Mouse (Mus musculus): ENCODE measurements around the gene Acox1.
A peak's percentile ranks its signal among the peaks of the same experiment; 100 is the strongest.

Gene Acox1

GRCm38 (mm10) chr11:116198639-116199531, at the start of gene Acox1, which contains the start of gene Ten1:
Acox1 (minus strand) TSS chr11:116199045.
Ten1 (plus strand) TSS chr11:116198855.
- peak; percentile 94 for ATAC-seq (ENCODE audit: low TSS enrichment)

DNA sequence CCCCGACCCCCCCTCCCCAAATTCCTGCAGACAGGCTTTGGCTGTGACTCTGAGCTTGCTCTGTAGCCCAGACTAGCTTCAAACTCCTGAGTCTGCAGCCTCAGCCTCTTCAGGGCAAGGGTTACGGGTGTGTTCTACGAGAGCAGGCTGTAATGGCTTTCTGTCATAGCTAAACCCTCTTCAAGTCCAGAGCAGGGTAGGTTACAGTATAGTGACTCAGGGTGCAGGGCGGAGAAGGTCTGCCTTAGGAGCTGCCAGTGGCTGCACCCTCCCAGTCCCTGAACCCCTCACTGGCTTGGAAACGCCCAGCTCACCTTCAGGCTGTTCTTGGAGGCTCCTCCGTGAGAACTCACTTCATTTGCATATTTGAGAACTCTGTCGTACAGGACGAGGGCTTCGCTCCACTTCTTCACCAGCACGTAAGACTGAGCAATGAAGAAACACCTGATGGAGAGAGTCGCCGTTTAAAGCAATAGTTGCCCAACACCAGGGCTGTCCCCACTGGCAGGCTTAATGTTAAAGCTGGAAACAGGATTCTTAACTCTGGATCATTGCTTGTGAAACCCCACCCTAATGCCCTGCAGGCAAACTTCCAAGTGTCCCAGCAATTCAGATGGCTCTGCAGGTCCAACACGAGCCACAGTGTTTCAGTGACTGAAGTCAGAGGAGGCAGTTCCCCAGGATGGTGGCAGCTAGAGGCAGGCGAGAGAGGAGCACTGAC, 48.8 kb upstream of the Acox1 start:
- ATAC-seq (ENCODE audit: low TSS enrichment) = no peak

DNA sequence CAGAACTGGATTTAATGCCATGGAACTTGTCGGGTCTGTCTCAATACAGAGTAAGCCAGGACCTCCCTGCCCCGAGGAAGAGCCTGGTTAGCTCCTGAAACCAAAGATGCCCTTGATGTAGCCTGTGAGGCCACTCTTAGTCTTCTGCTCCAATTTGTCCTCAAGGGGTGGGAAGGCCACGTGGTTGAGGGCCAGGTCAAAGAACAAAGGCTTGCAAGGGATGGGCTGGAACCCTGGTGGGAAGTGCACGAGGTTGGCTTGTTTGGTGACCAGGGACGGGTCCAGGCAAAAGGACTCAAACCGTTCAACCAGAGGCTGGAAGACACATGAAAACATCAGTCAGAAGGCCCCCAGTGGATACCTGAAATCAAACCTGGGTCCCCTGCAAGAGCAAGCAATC, 46.8 kb upstream of the Acox1 start:
- no peak for ATAC-seq (ENCODE audit: low TSS enrichment)

DNA sequence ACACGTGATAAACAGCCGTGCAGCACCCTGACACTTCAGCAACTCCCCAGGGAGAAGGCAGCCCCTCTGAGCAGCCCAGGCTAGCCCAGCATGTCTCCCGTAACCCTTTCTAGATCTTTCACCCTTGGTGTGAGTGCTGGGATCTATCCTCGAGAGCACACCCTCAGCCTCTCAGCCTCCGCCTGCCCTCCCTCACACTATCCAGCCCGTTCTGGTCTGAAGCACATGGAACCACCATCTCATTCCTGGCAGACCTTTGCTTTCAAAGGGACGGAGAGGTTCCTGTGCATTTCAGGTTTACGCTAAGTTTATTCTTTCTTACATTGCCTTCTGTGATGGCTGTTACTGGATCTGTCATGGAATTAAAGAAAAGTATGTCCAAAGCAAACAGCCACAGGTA, 45.7 kb upstream of the Acox1 start:
- ATAC-seq (ENCODE audit: low TSS enrichment) = no peak

DNA sequence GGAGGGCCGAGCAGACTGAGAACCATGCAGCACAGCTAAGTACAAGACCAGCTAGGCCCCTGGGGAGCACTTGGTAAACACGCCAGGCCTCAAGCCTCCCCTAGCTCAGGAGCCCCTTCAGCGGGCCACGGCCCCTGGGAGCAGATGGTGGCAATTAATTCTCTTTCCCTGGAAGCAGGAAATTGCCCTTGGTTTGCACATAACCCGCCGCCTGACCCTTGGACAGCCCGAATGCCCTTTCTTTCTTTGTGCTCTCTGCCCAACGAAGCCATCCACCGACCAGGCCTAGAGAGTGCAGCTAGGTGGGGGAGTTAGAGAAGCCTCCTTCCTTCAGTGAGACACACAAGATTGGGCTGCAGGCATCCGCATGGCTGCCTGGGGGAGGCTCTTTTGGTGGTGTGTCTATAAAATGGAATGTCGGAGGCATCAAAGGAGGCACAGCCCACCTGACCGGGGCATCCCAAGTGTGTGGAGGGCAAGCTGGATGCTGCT, 42.9 kb upstream of the Acox1 start:
- no peak for ATAC-seq (ENCODE audit: low TSS enrichment)

GRCm38 (mm10) chr11:116239797-116240196, 41.0 kb upstream of the Acox1 start:
- ATAC-seq (ENCODE audit: low TSS enrichment) = no peak

DNA sequence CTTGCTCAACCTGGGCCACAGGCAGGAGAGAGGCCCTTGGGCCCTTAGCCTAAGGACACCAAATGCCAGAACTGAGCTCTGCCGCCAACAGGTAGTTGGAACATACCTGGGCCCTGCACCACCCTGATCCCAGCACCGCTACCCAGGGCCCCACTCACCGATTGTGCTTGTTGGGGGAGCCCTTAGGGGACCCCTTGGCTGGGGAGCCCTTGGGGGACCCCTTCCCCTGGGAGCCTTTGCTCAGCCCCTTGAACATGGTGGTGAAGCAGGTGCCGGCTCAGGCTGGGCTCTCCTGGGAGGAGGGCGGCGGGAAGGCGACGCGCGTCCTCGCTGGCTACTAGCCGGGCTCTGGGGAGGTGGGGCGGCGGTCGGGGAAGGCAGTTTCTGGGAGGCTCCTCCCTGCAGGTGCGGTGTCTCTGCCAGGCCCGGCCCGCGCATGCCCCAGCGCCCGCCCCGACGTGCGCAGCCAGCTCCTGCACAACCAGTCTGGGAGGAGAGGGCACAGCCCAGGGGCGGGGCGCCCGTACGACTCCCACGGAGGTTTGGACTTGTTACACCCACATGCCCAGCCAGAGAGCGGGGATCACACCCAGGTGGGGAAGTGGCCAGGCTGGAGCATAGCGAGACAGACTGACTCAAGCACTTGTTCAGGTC, 39.0 kb upstream of the Acox1 start, which contains the start of gene Evpl:
TSS of gene Evpl (minus strand) at position 336 of the 654 bp plus-strand sequence.
- ATAC-seq (ENCODE audit: low TSS enrichment) = no peak

GRCm38 (mm10) chr11:116234901-116235300, 36.1 kb upstream of the Acox1 start:
- no peak for ATAC-seq (ENCODE audit: low TSS enrichment)

DNA sequence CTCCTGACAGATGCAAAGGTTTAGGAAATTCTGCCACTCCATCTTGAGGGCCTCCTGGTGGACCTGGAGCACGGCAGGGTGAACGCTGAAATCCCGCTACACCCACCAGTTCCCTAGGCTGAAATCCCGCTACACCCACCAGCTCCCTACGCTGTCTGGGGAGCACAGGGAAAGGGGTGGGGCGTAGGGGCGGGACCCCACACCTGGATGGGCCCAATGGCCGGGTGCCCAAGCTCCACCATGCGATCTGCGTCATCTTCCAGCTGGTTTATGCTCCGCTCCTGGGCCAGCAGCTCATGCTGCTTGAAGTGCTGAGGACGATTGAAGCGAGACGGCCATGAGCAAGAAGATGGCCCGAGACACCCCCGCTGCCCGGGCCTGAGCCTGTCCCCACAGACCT, 33.6 kb upstream of the Acox1 start:
- 0 out of 2 replicates have a peak, but pooled peaks have one; percentile 27 for ATAC-seq (ENCODE audit: low TSS enrichment)

DNA sequence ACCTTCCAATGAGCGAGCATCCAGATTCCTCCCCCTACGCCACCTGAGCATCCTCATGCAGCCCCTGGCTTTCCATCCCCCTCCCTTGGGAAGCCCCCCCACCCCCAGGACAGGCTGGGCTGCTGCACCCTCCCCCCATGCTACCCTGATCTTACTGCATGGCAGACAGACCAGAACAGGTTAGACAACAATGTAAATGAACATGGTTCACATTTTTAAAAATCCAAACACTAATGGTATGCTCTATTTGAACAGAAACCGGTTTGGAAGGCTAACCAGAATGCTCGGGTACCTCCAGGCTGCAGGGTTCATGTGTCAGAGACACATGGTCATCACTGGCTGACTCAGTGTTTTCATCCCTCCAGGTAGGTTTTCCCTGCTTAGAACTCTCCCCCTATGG, 29.9 kb upstream of the Acox1 start:
- ATAC-seq (ENCODE audit: low TSS enrichment) = no peak

DNA sequence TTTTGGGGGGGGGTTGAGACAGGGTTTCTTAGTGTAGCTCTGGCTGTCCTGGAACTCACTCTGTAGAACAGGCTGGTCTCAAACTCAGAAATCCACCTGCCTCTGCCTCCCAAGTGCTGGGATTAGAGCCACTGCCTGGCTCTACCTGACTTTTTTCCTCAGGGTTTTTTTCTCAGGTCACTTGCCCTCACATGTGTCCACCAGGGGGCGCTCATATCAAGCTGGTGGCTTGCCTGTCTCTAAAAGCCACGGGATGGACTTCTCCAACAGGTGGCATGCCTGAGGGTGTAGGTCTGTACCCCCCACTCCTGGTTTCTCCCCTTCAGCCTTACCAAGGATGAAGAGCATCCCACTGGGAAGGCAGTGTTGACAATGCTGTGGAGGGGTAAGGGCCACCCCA, 27.6 kb upstream of the Acox1 start:
- ATAC-seq (ENCODE audit: low TSS enrichment) = no peak

- peak; percentile 20; the same call in 1 of the 2 replicates for ATAC-seq (ENCODE audit: low TSS enrichment)
Observed at GRCm38 (mm10) chr11:116222740-116223059, 23.9 kb upstream of the Acox1 start.

DNA sequence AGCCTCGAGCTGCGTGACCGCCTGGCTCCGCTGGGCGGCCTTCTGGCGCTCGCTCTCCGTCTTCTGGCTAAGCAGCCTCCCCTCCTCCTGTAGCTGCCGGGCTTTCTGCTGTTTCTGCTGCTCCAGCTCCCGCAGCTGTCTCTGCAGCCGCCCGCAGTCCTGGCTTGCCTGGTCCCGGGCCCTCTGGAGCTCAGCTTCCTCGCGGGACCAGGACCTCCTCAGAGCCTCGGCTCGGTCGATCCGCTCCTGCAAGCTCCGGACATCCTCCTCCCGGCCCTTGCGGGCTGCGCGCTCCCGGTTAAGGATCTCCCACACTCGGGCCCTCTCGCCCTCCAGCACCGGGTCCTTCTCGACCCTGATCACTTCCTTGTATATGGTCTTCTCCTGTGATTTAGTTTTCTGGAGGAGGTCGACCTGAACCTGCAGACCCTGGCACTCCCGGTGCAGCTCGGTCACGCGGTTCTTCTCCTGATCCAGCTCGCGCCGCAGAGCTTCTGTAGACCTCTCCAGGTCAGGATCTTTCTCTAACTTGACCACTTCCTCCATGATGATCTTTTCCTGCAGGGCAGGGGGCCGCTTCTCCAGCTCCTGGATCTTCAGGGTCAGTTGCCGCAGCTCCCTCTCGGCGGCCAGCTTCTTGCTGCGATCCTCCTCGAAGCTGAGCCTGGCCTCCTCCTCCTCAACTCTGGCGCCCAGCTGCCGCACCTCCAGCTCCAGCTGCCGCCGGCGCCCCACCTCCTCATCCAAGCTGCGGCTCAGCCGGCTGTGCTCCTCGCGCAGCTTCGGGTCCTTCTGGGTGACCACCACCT, 23.3 kb upstream of the Acox1 start:
- no peak; the same call in 1 of the 2 replicates for ATAC-seq (ENCODE audit: low TSS enrichment)

DNA sequence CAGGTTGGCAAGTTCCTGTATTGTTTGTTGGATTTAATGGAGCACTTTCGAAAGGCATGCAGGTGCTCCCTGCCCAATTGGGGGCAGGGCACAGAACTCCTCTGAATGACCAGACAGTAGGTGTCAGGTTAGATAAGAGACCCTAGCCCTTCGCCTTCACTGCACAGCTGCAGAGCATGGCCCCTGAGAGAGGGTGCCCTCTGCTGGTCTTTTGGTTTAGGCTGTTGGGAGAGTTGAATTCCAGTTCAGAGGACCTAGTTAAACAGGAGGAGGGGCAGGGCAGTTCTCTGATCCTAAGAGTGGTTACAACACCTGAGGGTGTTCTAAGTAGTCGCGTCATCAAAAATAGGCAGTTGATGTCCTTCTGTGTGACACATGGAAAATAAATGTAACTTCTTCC, 21.0 kb upstream of the Acox1 start:
- no peak for ATAC-seq (ENCODE audit: low TSS enrichment)

GRCm38 (mm10) chr11:116218737-116219400, 20.0 kb upstream of the Acox1 start:
- ATAC-seq (ENCODE audit: low TSS enrichment) = peak; percentile 69

DNA sequence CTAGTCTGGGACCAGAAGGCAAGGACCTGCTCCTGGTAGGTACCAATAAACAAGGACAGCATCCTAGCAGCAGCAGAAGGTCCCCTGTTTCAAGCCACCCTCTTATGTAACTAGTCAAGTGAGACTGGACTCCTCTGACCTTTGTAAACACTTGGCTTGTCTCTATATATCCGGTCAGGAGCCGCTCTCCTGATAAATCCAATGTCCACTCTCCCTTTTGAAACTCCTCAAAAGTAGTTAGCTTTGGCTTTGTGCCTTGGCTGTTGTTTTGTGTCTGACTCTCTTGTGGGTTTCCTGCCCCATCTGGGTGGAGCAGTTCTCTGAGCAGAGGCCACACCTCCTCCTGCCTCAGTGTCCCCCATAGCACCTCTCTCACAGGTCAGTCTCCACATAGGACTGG, 19.4 kb upstream of the Acox1 start:
- no peak for ATAC-seq (ENCODE audit: low TSS enrichment)

DNA sequence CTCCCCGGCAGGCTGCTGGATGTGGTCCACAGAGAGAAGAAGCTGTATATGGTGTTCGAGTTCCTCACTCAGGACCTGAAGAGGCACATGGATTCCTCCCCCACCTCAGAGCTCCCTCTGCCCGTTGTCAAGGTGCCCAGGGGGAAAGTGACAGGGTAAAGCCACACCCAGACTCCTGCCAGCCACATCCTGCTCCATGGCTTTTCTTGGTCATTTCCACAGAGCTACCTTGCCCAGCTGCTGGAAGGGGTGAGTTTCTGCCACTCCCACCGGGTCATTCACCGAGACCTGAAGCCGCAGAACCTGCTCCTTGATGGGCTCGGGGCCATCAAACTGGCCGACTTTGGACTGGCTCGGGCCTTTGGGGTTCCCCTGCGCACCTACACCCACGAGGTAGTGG, 17.7 kb upstream of the Acox1 start:
- ATAC-seq (ENCODE audit: low TSS enrichment) = no peak

- ATAC-seq (ENCODE audit: low TSS enrichment) = no peak
Observed at GRCm38 (mm10) chr11:116215991-116216390, 17.1 kb upstream of the Acox1 start.

DNA sequence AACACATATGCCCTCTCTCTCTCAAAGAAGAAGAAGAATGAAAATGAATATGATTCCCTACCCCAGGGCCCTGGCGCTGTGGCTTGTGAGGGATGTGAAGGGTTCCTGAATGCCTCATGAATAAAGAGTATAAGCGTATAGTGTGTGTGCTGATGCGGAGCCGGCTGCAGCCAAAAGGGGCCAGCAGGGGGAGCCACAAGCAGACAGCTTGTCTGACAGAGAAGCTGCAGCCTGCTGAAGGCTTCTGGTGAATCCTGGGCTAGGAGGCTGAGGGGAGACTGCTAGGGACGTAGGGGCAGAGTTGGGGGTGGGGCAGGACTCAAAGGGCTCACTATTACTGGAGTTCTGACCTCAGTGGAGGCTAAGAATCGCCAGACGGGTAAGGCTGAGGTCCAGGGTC, 16.3 kb upstream of the Acox1 start:
- no peak for ATAC-seq (ENCODE audit: low TSS enrichment)

- ATAC-seq (ENCODE audit: low TSS enrichment) = no peak
Observed at GRCm38 (mm10) chr11:116213877-116214510, 15.1 kb upstream of the Acox1 start.
